Mouse (Mus musculus) testis, postnatal 10 days (tissue): Measurements from ENCODE around the gene Slc12a8.

Experiments
- DNase-seq: peaks from one replicate; pipeline ENCODE4 v3.0.0; 2021; ENCODE audit warnings: low spot score

Slc12a8 gene

DNA sequence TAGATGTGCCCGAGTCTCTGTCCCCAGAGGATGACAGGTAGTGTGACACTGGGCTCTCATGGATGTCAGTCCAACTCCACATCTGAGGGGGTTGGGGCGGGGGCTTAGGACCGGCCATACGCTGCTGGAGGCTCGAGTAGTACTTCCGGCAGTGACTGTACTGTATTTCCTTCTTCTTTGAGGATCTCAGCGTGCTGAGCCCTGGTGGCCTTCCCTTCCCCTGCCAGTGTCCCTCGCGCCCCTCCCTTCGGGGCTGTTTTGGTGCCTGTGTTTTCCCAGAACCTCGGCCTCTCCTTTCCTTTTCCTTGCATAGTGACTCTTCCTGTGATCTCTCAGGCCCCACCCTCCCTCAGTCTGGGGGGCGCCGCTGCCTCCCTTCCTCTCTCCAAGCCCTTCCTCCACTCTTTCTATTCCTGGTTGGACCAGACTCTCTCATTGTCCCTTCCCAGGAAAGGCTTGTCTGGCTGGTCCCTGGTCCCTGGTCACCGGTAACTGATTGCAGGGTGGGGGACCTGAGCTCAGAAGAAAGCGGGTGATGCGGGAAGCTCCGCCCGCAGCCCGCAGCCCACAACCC, 66.8 kb downstream of the Slc12a8 start:
- DNase-seq = no peak

- no peak for DNase-seq
Observed at GRCm38 (mm10) chr16:33584455-33585082, 67.4 kb downstream of the Slc12a8 start.

DNA sequence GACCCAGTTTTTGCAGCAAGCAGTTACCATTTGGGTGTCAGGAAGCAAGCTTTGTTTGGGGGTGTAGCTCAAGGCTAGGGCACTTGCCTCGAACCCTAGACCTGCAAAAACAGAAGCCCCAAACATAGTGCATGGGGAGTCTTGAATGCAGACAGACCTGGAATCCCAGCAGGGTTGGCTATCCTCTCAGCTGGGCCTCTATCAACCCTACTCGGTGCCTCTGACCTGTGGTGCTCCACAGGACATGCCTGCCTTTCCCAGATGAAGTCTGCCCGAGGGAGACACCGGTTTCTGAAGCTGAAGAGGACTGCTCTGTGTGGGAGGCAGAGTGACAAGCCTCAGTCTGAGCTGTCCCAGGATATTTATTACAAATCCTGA, 67.9 kb downstream of the Slc12a8 start:
- no peak for DNase-seq

- DNase-seq = no peak
Observed at GRCm38 (mm10) chr16:33587283-33588127, 70.4 kb downstream of the Slc12a8 start.

DNA sequence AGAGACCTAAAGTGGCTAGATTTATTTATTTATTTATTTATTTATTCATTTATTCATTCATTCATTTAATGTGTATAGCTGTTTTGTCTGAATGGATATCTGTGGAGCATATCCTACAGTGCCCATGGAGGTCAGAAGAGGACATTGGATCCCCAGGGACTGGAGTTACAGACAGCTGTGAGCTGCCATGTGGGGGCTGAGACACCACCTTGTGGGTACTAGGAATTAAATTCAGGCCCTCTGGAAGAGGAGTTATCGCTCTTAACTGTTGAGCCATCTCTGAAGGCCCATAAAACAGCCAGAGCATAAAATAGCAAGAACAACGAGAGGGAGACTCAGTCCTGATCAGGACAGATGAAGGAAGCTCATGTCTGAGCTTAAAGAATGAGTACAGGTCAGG, 71.7 kb downstream of the Slc12a8 start:
- no peak for DNase-seq

DNA sequence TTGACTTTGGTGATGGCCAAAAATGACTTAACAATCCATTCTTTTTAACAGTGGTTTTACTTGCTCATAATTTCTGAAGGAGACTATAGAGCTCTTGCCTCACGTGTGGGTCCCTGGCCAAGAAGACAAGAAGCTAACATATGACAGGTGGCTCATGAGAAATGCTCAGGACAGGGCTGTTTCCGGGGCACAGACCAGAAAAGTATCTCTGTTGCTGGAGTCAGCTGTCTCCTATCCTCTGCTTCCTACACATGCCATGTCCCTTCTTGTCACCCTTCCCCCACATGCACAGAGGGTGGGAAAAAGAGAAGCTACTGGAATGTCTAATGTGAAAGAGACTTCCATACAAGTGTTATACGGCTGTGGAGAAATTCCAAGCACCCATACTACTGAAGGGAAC, 73.3 kb downstream of the Slc12a8 start:
- DNase-seq = no peak

- no peak for DNase-seq
Observed at GRCm38 (mm10) chr16:33591390-33592067, 74.4 kb downstream of the Slc12a8 start.

DNA sequence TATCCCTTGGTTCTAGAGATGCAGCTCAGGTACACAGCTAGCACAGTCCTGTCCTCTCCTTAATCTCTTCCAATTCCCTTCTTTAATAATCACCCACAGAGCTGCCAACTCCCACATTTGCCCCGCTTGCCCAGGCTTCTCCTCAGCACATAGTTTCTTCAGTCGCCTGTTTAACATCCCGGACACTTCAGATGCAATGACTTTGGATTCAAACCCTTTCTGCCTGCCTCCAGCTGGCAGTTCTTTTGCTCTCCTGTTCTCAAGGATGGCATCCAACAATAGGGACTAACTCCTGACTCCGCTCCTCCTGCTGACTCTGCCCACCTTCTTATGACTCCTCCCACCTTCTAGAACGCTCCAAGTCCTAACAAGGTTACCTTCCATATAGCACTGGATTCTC, 75.2 kb downstream of the Slc12a8 start:
- DNase-seq = no peak

- no peak for DNase-seq
Observed at GRCm38 (mm10) chr16:33593467-33593866, 76.3 kb downstream of the Slc12a8 start.

DNA sequence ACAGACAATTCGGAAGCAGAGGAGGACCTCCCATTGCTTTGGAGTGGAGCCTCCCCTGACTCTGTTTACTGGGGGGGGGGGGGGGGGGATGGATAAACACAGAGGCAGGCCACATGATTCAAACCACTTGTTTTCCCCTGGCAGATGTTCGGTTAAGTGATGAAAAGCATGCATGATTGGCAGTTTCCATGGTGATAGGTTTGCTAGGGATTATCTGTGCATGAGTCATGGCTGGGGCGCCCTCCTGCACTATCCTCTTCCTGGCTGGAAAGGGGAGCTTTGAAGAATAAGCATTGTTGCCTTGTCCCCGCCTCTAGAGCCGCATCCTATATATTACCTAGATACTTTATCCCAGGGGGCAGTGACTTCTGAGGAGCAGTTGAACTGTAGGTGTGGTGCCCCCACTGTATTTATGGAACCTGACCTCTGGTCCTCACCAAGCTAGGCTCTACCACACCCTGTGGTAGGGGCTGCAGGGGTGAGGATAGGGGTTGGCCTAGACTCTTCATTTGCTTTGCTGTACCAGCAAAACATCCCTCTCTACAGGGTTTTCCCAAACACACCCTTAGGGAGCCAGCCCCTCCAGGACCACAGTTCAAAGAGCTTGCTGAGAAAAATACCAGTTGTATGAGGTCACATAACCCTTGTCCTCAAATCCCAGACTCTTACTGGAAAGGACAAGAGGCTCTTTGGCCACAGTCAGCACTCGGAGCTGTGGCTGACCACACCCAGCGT, 77.1 kb downstream of the Slc12a8 start:
- no peak for DNase-seq

GRCm38 (mm10) chr16:33595235-33595769, 78.2 kb downstream of the Slc12a8 start:
- no peak for DNase-seq

- no peak for DNase-seq
Observed at GRCm38 (mm10) chr16:33596213-33596612, 79.1 kb downstream of the Slc12a8 start.

GRCm38 (mm10) chr16:33600216-33600615, 83.1 kb downstream of the Slc12a8 start:
- no peak for DNase-seq

GRCm38 (mm10) chr16:33601299-33601698, 84.2 kb downstream of the Slc12a8 start:
- DNase-seq = no peak

GRCm38 (mm10) chr16:33605647-33606596, 88.8 kb downstream of the Slc12a8 start:
- no peak for DNase-seq

DNA sequence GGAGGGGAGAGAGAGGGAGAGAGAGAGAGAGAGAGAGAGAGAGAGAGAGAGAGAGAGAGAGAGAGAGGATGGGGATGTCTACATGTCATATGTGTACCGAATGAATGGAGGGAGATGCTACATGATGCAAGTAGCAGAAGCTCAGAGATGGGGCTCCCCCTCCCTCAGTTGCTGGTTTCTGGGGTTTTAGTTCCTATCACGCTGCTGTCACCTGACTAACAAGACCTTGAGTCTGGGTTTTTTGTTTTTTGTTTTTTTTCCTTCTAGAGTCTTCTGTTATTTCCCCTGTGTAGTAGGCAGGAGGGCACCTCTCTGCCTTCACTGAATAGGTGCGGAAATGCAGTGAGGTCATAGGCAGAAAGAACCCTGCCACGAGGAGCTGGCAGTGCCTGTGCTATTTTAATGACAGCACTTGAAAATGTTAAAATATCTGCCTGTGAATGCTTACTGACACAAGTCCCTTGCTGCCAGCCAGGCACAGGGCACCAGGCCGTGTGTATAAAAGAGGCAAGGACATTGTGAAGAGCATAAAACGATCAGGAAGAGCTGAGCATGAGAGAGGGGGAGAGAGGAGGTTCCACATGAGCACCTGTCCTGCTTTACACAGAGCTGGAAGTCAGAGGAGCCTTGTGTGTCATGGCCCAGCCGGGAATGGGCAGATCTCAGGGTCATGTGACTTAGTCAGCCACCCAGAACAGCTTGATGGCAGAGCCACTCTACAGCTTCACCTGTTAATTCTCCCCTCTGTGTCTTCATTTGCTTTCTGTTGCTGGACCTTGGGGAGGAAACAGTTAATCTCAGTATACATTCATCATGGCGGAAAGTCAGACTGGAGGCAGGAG, 89.8 kb downstream of the Slc12a8 start:
- DNase-seq = no peak

DNA sequence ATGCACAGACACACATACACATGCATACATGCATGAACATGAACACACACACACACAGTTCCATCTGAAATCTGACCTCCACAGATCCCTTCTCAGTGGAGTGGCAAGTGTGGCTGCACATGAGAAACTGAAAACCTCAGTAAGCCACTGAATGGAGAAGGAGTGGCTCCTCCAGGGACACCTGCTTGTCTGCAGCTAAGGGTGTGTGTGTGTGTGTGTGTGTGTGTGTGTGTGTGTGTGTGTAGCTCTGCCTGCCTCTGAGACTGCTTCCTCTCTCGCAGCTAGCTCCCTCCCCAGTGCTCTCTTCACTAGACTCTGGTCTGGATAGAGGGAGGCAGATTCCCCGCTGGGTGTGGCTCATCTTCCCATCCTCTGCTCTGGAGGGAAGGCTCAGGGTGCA, 92.4 kb downstream of the Slc12a8 start:
- DNase-seq = no peak

GRCm38 (mm10) chr16:33610466-33610865, 93.3 kb downstream of the Slc12a8 start:
- DNase-seq = peak; percentile 31

DNA sequence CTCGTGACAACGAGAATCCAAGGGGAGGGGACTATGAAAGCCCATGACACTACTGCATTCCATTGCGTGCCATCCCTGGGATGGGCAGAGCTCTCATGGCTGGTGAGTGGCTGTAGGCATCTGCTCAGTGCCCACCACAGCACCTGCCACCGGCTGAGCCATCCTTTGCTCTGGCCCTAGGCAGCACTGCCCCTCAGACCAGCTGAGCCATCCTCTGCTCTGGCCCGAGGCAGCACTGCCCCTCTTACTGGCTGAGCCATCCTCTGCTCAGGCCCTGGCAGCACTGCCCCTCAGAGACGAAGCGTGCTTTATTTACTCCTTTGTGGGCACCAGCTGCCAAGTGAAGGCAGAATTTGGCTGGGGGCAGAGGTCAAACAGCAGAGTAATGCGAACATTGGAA, 94.2 kb downstream of the Slc12a8 start:
- DNase-seq = peak; percentile 27
